Mouse (Mus musculus) layer of hippocampus, adult 18-20 months (tissue): Measurements from ENCODE around the gene Snrpd3. TPM values are rescaled to one million over a fixed set of nuclear protein-coding genes. Genes with fewer than 3 reads are reported as not detected.
A peak's percentile ranks its signal among the peaks of the same experiment; 100 is the strongest.
"Not testable (repeated sequence)": the region's sequence is repeated elsewhere in the genome, so short reads cannot be mapped to it uniquely, and the experiment has no call there.

Experiments
- DNase-seq, 2 experiments: peaks; one replicate each; pipeline ENCODE4 v3.0.0; 2022; ENCODE audit warnings: low spot score in 2 of 2
- total RNA-seq, 2 experiments: library from RNA; stranded (reverse); gene quantifications; 2 replicates each; pipeline ENCODE4 v1.2.3; 2021

Gene Snrpd3
- total RNA-seq, 2 experiments from 2014 or later: 63.1 to 67.3 TPM

- DNase-seq: no peak
Measured at GRCm38 (mm10) chr10:75565436-75565835, 48.1 kb downstream of the Snrpd3 start.

GRCm38 (mm10) chr10:75565906-75566305 is 48.6 kb downstream of the Snrpd3 start:
- DNase-seq: no peak

DNA sequence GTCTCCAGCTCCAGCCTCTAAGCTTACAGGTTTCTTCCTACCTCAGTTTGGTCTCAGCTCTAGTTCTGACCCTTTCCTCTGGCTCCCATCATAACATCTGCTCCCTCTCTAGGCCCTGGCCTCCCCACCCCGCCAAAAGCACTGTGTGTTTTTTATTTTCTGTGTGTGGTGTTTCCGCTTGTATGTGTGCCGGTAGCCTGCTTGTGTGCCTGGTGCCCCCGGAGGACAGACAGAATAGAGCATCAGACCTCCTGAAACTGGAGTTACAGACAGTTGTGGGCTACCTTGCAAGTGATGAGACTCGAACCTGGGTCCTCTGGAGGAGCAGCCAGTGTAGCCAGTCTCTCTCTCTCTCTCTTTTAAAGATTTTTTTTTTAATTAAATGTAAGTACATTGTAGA is 49.0 kb downstream of the Snrpd3 start:
- DNase-seq: no peak

DNA sequence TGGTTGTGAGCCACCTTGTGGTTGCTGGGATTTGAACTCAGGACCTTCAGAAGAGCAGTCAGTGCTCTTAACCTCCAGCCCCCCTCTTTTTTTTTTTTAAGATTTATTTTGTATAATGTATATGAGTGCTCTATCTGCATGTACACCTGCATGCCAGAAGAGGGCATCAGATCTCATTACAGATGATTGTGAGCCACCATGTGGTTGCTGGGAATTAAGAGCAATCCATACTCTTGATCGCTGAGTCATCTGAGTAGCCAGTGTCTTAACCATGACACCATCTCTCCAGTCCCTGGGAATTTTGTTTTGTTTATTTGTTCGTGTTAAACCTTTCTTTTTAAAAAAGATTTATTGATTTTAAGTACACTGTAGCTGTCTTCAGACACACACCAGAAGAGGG is 49.4 kb downstream of the Snrpd3 start:
- DNase-seq: not testable (repeated sequence)

DNA sequence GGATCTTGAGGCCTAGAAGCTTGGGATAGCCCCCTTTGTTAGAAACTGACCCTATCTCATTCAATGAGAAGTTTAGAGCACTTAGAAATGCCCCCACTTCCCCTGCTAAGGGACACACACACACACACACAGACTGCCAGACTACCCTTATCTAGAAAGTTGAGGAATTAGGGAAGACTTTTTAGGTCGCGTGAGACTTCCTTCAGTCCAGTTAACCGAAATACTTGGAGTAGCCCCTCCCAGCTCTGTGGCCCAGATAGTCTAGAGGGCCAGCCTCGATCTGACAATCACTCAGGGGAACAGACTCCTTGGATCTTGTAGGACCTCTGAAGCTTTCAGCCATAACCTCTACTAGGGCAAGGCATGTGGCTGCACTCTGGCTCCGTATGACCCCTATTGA is 50.7 kb downstream of the Snrpd3 start:
- no peak for DNase-seq

GRCm38 (mm10) chr10:75568441-75568840 is 51.1 kb downstream of the Snrpd3 start:
- DNase-seq: no peak

DNA sequence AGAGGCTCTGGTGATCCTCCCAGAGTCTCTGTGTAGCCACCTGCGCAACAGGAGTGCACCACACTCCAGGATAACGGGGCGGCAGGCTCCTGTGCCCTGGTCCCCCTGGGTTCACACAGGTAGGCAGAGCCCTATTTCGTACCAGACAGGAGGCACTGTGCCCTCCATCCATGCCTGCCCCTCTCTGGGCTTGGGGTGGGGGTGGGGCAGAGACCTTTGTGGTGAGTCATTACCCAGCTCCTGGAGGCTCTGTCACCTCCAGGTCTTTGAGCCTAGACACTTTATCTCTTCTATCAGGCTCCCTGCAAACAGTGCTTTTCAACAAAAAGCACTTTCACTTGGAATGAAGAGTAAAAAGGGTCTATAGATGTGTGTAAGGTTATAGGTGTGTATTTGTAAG is 51.5 kb downstream of the Snrpd3 start:
- no peak for DNase-seq

DNA sequence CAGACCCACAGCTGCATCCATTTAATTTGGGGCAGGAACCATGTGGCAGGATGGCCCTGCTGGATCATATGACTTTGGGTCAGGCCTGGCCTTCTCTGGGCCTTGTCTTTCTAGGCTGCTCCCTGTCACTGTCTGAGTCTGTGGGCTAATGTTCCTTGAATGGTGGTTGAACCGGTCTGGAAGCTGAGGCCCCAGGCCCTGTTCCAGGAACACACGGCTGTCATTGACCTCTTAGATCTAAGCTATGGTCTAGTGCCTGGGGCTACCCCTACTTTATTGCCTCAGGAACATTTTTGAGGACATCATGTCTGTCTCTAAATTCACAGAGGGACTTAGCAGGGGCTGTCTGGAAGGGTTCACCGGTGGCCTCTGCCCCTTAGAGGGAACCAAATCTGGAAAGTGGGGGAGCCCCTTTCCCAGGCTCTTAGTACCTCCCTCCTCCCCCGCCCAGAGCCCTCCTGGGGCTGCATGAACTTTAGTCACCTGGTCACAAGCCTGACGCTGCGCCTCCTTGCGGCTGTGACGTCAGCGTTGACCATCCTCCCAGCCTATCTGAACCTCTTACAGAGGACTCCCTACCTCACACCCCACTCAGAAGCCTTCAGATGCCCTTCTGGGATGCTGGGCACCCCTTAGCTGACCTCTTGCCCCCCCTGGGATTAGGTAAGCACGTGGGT is 53.8 kb downstream of the Snrpd3 start:
- no peak for DNase-seq

DNA sequence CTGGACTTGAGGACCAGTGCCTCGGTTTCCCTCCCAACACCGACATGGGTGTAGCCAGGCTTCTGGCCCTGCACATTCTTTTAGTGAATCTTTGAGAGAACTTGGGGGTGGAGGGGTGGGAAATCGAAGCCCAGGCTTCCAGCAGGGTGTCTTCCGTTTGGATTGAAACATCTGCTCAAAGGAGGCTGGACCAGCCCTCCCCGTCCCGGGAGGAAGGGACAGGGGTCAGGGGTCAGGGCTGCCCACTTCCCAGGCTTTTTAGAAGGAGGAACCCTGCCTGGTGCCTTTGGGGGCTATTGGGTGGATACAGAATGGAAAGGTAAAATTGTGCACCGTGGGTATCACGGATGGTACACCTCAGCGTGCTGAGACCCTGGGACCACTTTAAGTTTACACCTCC is 54.6 kb downstream of the Snrpd3 start:
- DNase-seq: no peak

DNA sequence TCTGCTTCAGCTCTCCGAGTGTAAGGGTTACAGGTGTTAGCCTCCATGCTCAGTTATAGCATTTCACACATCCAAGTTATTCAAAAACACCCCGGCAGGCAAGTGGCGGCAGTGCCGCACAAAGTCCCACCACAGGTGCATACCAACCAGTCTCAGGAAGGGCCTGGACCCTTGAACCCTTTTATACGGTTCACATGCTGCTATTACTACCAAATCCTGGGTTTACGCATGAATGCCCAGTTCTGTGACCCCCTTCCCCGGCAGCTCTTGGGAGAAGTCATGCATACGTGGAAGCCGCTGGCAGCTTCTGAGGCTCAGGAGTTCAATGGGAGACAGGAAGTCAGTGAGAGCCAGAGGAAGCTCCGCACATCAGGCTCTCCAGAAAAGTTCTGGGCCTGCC is 55.8 kb downstream of the Snrpd3 start:
- no peak for DNase-seq

GRCm38 (mm10) chr10:75573965-75574364 is 56.6 kb downstream of the Snrpd3 start:
- no peak for DNase-seq

DNA sequence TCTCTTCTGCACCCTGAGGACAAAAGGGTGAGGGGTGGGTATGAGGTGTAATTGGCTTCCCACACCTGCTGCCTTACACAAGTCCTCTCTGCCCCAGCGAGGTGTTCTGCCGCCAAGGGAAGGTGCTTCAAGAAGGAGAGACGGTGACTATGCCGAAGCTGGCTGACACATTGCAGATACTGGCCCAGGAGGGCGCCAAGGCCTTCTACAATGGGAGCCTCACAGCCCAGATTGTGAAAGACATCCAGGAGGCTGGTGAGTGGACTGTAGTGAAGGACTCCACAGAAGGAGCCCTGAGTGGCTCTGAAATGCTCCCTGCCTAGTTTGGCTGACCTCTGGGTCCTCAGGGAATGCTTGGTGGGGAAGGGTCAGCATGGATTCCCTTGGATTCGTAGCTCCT is 61.8 kb downstream of the Snrpd3 start:
- no peak for DNase-seq

DNA sequence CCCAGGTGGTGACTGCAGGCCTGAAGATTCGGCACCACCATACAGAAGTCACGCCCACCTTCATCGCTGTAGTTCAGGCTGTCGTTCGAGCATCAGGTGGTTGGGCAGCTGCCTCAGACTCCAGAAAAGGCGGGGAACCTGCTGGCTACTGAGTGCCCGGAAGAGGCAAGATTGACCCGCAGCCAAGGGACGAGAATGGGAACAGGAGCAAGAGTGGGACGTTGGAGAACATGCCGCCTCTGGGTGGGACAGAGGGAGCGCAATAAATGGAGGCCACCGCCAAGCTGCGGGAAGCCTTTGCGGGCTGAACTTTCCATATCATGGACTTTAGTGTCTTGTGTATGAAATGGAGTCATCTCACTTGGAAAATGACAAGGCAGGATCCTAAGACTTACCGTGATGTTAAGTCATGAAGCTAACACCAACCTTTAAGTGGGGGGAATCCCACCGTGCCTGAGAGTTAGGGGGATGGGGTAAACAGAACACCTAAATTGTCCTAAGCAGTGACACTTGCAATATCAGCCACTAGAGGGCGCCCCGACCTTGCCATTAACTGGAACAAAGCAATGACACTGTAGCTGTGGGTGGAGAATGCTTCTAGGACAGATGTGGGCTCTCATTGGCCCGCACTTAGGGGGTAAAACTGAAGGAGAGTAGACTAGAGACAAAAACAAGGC is 68.7 kb downstream of the Snrpd3 start:
- peak; percentile 76 to 97 for DNase-seq

DNA sequence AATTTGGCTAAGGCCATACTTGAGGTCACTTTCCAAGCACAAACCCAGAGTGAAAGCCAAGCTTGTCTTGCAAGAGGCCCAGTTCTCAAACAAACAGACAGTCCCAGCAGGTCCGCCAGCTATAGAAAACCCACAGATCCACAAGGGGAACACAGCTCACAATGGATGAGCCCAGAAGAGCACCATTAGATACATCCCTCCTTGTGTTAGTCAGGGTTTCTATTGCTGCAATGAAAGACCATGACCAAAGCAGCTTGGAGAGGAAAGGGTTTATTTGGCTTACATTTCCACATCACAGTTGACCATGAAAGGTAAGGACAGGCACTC is 69.2 kb downstream of the Snrpd3 start:
- DNase-seq: no peak

Other genes with a start within 250 kb of the Snrpd3 start
- 1 to 10 TPM; 1.7 to 1.8 TPM for gene Adora2a, start 200.7 kb upstream of the Snrpd3 start, total RNA-seq
- under 1 TPM in 1 of 2 experiments, not detected in 1; 0.48 TPM for gene Upb1, start 116.4 kb upstream of the Snrpd3 start, total RNA-seq
- gene Gucd1, start 421 bp downstream of the Snrpd3 start, total RNA-seq: 10 to 100 TPM; 12.8 TPM
- gene Lrrc75b, start 42.8 kb downstream of the Snrpd3 start, total RNA-seq: 10 to 100 TPM; 10.3 to 12.9 TPM
- gene Ggt1, start 44.1 kb downstream of the Snrpd3 start, total RNA-seq: 1 to 10 TPM; 2.6 to 2.8 TPM
- gene Ggt5, start 71.8 kb downstream of the Snrpd3 start, total RNA-seq: 1 to 10 TPM; 1.6 to 2.1 TPM
- gene Susd2, start 126.5 kb downstream of the Snrpd3 start, total RNA-seq: 1 to 10 TPM; 1.9 to 2.4 TPM
- 10 to 100 TPM; 56.4 to 66.3 TPM for gene Cabin1, start 246.8 kb downstream of the Snrpd3 start, total RNA-seq